Mouse (Mus musculus) lung, embryonic 14.5 days (tissue): ENCODE results near the gene Wrap73. TPM values are rescaled to one million over a fixed set of nuclear protein-coding genes. Genes with fewer than 3 reads are reported as not detected.

Experiments used
- ATAC-seq: fragments of 200-750 bp; cut with Nextera tagmentation; 2 replicates; pipeline ENCODE4 v1.8.0; 2017; ENCODE audit warnings: mild to moderate bottlenecking, moderate TSS enrichment, moderate library complexity; ENCODE audit not compliant: insufficient read depth
- DNase-seq: peaks from one replicate; pipeline ENCODE4 v3.0.0-alpha.2; 2015
- H3K27ac ChIP-seq: fragments of 300-500 bp; sonication (generic); 2 replicates; pipeline ENCODE4 v1.5.1; 2014; ENCODE audit warnings: low read depth, mild to moderate bottlenecking, moderate library complexity
- H3K27me3 ChIP-seq: fragments of 300-500 bp; sonication (generic); 2 replicates; pipeline ENCODE4 v1.6.1; 2014; ENCODE audit warnings: low read length, control low read depth; ENCODE audit not compliant: insufficient read depth
- H3K36me3 ChIP-seq: fragments of 300-500 bp; sonication (generic); 2 replicates; pipeline ENCODE4 v1.6.1; 2014; ENCODE audit warnings: control low read depth; ENCODE audit not compliant: insufficient read depth
- H3K4me1 ChIP-seq: fragments of 300-500 bp; sonication (generic); 2 replicates; pipeline ENCODE4 v1.6.1; 2014; ENCODE audit warnings: antibody characterized with exemption, control low read depth; ENCODE audit not compliant: insufficient read depth
- H3K4me2 ChIP-seq: fragments of 300-500 bp; sonication (generic); 2 replicates; pipeline ENCODE4 v1.6.1; 2014; ENCODE audit warnings: mild to moderate bottlenecking
- H3K4me3 ChIP-seq: fragments of 300-500 bp; sonication (generic); 2 replicates; pipeline ENCODE4 v1.5.1; 2014; ENCODE audit warnings: low read depth, low read length
- H3K9ac ChIP-seq: fragments of 300-500 bp; sonication (generic); 2 replicates; pipeline ENCODE4 v1.6.1; 2014
- H3K9me3 ChIP-seq: fragments of 300-500 bp; sonication (generic); 2 replicates; pipeline ENCODE4 v1.6.1; 2016; ENCODE audit warnings: low read depth, low read length, control low read depth
- CTCF ChIP-seq: IDR thresholded peaks from 2 replicates; pipeline ENCODE4 v1.5.1; 2016; ENCODE audit warnings: antibody characterized with exemption, low read depth
- WGBS: fragments of 180-500 bp; shearing (Covaris S2); extraction: QIAGEN DNeasy Blood & Tissue Kit; methylation state at CpG from one replicate; pipeline ENCODE4 v1.1.7; 2014; 5-methylcytosine and 5-hydroxymethylcytosine counted together
- polyA plus RNA-seq: library from polyadenylated mRNA; unstranded; fragments of >200 nt; fragmentation: Nextera tagmentation; extraction: Ambion mirVana; gene quantifications from 2 replicates; pipeline ENCODE4 v1.2.1, GENCODE M21; 2014

The Wrap73 gene
- polyA plus RNA-seq, 1 experiment from 2014 or later, result 36.2 TPM

DNA sequence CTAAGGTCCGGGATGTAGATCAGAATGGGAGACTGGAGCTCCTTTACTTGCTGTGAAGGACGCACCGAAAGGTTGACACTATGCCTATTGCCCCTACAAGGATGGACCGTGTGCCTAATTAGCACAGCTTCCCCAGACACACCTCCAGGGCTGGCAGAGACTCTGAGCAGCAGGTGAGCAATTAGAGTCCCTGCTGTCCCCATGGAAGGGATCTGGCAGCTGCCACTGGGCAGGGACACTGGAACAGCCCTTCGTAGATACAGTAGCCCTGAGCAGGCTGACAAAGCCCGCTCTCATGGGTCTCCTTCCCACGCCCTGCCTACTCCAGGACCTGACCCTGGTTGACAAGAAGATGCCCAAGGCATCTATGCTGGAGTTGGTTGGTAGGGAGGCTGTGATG, 19.8 kb upstream of the Wrap73 start:
- H3K9me3 ChIP-seq, result no peaks in the 10 kb centered on the region
- WGBS, result 75% methylated on average over 7 of the region's 7 CpGs
- no peak for DNase-seq
- no peak for ATAC-seq
- H3K4me3 ChIP-seq, result no peak overlapping the region
- no peak overlapping the region for H3K27ac ChIP-seq
- no peaks in the 10 kb centered on the region for H3K4me1 ChIP-seq
- H3K36me3 ChIP-seq, result no peaks in the 10 kb centered on the region
- H3K27me3 ChIP-seq, result 0 out of 2 replicates have a peak, but pooled peaks cover 6% of the 10 kb centered on the region
- H3K9ac ChIP-seq, result no peak overlapping the region
- no peak overlapping the region for H3K4me2 ChIP-seq
- no peak for TF ChIP-seq CTCF

DNA sequence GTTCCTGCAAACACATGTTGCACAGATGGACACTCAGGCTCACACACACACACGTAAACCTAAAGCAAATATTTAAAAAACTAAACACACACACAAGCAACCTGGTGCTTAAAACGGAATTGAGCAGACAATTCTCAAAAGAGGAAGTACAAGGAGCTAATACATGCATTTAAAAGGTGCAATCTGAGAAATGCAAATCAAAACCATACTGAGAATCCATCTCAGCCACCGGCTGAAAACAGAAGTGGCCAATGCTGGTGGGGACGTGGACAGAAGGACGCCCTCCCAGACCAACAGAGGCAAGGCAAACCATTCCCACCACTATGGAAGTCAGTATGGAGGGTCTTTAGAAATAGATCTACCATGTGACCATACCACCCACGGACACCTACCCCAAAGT, 18.6 kb upstream of the Wrap73 start:
- DNase-seq (no peak), ATAC-seq (no peak)
- Histone ChIP-seq H3K9ac (no peak overlapping the region), H3K27me3 (0 out of 2 replicates have a peak, but pooled peaks cover 6% of the 10 kb centered on the region), H3K4me1 (no peaks in the 10 kb centered on the region), H3K4me3 (no peak overlapping the region), H3K4me2 (no peak overlapping the region), H3K36me3 (no peaks in the 10 kb centered on the region), H3K27ac (no peak overlapping the region), H3K9me3 (no peaks in the 10 kb centered on the region)
- 62% methylated on average over 6 of the region's 6 CpGs for WGBS
- TF ChIP-seq CTCF, result no peak

DNA sequence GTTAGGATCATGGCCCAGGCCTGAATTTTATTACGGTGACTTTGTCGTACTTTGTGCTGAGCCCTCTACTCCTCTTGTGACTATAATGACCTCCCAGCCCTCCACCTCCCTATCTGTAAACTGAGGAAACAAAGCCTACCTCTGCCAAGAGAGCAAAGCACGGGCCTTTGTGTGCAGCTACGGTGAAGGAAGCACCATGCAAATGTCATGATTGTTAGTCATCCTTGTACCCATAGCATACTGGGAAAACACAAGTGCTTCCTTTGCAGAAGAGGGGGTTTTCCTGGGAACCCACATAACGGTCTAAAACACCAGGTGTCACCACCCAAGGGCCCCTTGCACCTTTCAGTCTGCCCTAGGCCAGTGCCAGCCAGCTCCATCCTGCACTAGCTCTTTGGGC, 17.0 kb upstream of the Wrap73 start:
- H3K36me3 ChIP-seq, result no peaks in the 10 kb centered on the region
- no peak overlapping the region for H3K4me3 ChIP-seq
- no peak for TF ChIP-seq CTCF
- H3K27me3 ChIP-seq, result 0 out of 2 replicates have a peak, but pooled peaks cover 6% of the 10 kb centered on the region
- H3K9me3 ChIP-seq, result no peaks in the 10 kb centered on the region
- H3K27ac ChIP-seq, result no peak overlapping the region
- no peak for DNase-seq
- ATAC-seq, result no peak
- H3K4me1 ChIP-seq, result no peaks in the 10 kb centered on the region
- 58% methylated on average over 5 of the region's 5 CpGs for WGBS
- H3K4me2 ChIP-seq, result no peak overlapping the region
- H3K9ac ChIP-seq, result no peak overlapping the region

DNA sequence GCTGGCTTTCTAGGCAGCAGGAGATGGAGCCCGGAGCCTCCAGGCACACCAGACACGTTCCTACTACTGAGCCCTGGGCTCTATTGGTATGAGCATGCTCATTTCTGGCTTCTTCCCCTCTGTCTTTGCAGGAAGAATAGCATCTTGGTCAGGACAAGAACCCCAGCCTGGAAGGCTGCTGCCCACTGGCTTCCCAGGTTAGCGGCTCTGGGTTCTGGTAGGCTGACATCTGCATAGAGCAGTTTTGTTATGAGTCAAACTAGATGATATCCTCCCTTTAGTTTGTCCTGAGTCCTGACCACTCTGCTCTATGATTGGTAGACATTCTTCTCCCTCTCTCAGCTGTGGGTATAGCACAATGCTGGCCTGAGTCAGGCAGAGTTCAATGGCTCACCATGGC, 14.9 kb upstream of the Wrap73 start:
- Histone ChIP-seq H3K4me3 (no peak overlapping the region), H3K36me3 (no peaks in the 10 kb centered on the region), H3K4me1 (no peaks in the 10 kb centered on the region), H3K9me3 (no peaks in the 10 kb centered on the region), H3K9ac (no peak overlapping the region), H3K27ac (no peak overlapping the region), H3K4me2 (no peak overlapping the region), H3K27me3 (0 out of 2 replicates have a peak, but pooled peaks cover 6% of the 10 kb centered on the region)
- no peak for ATAC-seq
- no peak for TF ChIP-seq CTCF
- DNase-seq, result no peak
- WGBS, result 79% methylated on average over 3 of the region's 3 CpGs

DNA sequence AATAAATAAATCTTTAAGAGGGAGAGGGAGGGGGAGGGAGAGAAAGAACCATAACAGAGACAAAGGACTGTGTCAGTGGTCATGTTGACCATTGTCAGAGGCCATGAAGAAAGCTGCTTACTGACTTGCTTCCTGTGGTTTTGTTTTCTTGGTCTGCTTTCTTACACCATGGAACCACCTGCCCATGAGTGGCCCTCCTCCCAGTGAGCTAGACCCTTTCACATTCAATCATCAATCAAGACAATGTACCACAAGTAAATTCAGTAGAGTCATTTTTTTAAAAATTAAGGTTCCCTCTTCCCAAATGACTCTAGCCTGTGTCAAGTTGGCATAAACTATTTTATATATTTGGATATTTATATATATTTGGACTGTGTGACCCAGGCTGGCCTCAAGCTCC, 12.2 kb upstream of the Wrap73 start:
- Histone ChIP-seq H3K27ac (no peak overlapping the region), H3K4me3 (no peak overlapping the region), H3K9me3 (no peaks in the 10 kb centered on the region), H3K4me2 (no peak overlapping the region), H3K4me1 (no peaks in the 10 kb centered on the region), H3K27me3 (no peaks in the 10 kb centered on the region), H3K9ac (no peak overlapping the region), H3K36me3 (no peaks in the 10 kb centered on the region)
- DNase-seq (no peak), ATAC-seq (no peak)
- no peak for TF ChIP-seq CTCF

DNA sequence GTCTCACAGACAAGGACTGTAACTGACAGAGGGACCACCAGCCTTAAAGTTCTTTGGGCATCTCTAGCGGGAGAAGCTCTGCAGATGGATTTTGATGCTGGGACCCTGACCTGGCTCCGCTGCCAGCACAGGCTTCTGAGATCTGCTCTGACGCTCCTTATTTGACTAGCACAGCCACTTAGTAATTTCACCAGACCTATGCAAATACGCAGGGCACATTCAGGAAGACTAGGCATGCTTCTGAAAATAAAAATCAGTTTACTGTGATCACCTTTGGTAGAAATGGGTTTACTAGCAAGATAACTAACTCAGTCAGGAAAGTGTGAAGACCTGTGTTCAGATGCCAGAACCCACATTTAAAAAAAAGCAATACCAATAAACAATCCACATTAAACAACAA, 10.3 kb upstream of the Wrap73 start:
- Histone ChIP-seq H3K36me3 (no peaks in the 10 kb centered on the region), H3K27ac (no peak overlapping the region), H3K9ac (no peak overlapping the region), H3K4me1 (no peaks in the 10 kb centered on the region), H3K4me3 (no peak overlapping the region), H3K4me2 (no peak overlapping the region), H3K9me3 (no peaks in the 10 kb centered on the region), H3K27me3 (peaks cover 8% of the 10 kb centered on the region; the same call in 1 of the 2 replicates)
- whole genome bisulfite sequencing, result 60% methylated on average over 4 of the region's 4 CpGs
- no peak for ATAC-seq
- no peak for TF ChIP-seq CTCF
- no peak for DNase-seq

DNA sequence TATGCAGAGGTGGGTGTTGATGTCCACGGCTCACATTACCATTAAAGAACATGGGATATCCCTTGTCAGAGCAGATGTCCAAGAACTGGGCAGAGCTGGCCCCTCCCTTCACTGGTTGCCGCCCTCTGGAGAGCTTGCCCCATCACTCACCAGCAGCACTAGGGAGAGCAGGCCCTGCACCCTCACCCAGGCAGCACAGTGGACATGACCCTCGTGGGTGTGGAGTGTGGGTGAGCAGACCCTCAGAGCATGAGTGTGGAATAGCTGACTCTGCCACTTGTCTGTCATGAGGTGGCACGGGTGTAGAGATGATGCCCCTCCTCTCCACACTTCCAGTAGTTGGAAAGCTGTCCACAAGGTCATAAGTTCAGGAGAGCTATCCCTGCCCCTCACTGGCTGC, 7.4 kb upstream of the Wrap73 start:
- no peak overlapping the region for H3K4me3 ChIP-seq
- no peak overlapping the region for H3K4me2 ChIP-seq
- no peak for DNase-seq
- peaks cover 33% of the 10 kb centered on the region for H3K27me3 ChIP-seq
- H3K9me3 ChIP-seq, result no peaks in the 10 kb centered on the region
- no peak overlapping the region for H3K9ac ChIP-seq
- no peak for ATAC-seq
- H3K27ac ChIP-seq, result no peak overlapping the region
- H3K4me1 ChIP-seq, result no peaks in the 10 kb centered on the region
- WGBS, result 45% methylated on average over 4 of the region's 4 CpGs
- H3K36me3 ChIP-seq, result no peaks in the 10 kb centered on the region
- TF ChIP-seq CTCF, result no peak

DNA sequence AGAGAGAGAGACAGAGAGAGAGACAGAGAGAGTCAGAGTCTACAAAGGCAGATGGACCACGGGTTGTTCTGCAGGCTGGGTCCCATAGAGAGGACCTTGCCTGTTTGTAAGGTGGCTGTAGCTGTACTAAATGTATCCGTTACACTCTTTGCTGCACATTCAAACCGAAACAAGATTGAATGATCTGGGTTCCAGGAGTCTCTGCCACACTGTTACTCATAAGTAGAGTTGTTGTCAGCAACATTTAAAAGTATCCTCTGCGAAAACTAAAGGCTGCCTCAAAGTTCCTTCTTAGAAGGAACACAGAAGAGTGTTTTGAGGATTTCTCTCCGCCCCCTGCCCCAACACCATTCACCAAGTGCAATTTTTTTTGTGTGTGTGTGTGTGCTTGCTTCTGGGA, 5.0 kb upstream of the Wrap73 start:
- ATAC-seq (no peak), DNase-seq (no peak)
- H3K27me3 ChIP-seq, result peaks cover 56% of the 10 kb centered on the region
- no peak overlapping the region for H3K4me2 ChIP-seq
- 63% methylated on average over 5 of the region's 5 CpGs for WGBS
- no peak overlapping the region for H3K27ac ChIP-seq
- TF ChIP-seq CTCF, result no peak
- H3K9me3 ChIP-seq, result no peaks in the 10 kb centered on the region
- no peaks in the 10 kb centered on the region for H3K36me3 ChIP-seq
- no peak overlapping the region for H3K9ac ChIP-seq
- H3K4me1 ChIP-seq, result no peaks in the 10 kb centered on the region
- H3K4me3 ChIP-seq, result no peak overlapping the region
